Mouse (Mus musculus) layer of hippocampus, adult 9-10 months (tissue): ENCODE results near the gene Gm4969.
"Not testable (repeated sequence)": the region's sequence is repeated elsewhere in the genome, so short reads cannot be mapped to it uniquely, and the experiment has no call there.

Experiments used
- DNase-seq: peaks from one replicate; pipeline ENCODE4 v3.0.0; 2022; ENCODE audit warnings: low spot score

Gene Gm4969

DNA sequence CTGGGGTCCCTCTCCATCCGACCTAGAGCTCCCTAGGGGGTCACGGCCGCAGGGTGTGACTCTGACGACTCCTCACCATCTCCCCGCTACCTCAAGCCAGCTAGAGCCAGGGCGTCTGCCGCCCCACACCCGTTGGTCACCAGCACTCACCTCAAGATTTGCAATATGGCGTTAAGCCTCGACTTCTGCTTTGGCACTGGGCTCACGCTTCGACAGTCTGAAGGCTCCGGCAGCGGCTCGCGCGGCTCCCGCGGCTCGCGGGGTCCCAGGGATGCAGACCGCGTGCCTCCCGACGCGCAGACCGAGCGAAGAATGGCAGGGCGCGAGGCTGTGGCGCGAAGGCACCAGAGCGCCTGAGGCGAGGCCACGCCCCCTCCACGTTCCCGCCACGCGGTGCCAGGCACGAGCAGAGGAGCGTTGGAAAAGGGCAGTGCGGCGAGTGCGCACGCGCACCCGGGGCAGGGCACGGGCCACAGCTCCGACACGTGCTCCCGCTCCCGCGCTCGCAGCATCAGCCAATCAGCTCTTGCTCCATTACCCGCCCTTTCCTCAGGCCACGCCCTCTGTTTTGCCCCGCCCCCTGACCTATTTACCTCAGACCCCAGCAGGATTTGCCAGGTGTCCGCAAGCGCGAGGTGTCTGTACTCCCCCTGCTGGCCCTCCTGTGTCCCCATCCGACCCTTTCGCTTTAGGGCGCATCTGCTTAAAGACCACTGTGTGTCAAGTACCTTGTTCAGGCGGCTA is at the start of gene Gm4969:
Gm4969 (minus strand) TSS at position 341 of the 744 bp plus-strand sequence.
- no peak for DNase-seq

GRCm38 (mm10) chr7:19166990-19167389 is 48.8 kb upstream of the Gm4969 start:
- no peak for DNase-seq

GRCm38 (mm10) chr7:19165656-19166423 is 47.7 kb upstream of the Gm4969 start, which contains the start of gene Gipr:
TSS of gene Gipr (minus strand) at chr7:19166127.
- no peak for DNase-seq

DNA sequence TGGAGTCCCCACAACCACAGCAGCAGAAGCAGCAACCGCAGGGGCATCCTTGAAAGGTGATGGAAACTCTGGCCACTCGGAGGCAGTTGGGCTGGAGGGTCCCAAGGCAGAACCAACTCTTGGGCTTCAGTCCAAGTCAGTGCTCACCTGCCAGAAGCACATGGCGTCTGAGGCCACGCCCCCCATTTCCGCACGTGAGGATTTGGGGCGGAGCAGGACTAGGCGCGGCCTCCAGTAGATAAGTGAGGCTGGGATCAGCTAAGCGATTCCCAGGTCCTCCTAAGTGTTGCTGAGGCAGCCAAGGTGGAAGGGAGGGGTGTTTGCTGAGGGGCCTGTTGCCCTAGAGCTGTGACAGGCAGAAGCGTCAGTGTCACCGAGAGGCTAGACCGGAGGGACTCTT is 46.8 kb upstream of the Gm4969 start:
- no peak for DNase-seq

DNA sequence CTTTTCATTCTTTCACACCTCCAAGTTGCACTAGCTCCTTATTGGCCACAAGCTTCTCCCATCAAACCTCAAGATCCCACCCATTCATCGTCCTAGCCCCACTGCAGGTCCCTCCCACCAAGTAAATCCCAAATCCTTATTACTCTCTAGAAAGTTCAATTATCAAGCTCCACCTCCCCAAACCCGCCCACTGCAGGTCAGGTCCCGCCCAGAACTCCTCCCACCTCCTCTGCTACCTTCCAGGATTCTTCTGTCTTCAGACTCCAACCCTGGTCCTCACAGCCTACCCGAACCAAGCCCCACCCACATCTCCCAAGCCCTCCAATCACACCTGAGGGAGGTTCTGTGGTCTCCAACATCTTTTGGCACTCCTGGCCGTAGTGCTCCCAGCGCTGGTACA is 46.0 kb upstream of the Gm4969 start:
- no peak for DNase-seq

- no peak for DNase-seq
Measured at GRCm38 (mm10) chr7:19163752-19164151, 45.6 kb upstream of the Gm4969 start.

DNA sequence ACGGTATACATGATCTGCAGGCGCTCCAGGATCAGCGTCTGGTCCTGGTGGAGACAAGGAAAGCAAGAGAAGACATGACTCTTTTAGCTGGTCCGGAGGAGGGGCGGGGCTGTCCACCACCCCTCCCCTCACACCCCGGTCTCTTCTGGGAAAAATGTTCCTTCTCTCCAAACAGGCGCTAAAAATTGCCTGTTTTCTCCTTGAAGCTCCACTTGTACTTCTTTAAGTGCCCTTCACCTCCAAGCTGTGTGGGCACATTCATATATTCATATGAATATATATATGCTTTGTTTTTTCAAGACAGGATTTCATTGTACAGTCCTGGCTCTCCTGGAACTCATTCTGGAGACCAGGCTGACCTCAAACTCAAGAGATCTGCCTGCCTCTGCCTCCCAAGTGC is 44.8 kb upstream of the Gm4969 start:
- DNase-seq, result no peak

DNA sequence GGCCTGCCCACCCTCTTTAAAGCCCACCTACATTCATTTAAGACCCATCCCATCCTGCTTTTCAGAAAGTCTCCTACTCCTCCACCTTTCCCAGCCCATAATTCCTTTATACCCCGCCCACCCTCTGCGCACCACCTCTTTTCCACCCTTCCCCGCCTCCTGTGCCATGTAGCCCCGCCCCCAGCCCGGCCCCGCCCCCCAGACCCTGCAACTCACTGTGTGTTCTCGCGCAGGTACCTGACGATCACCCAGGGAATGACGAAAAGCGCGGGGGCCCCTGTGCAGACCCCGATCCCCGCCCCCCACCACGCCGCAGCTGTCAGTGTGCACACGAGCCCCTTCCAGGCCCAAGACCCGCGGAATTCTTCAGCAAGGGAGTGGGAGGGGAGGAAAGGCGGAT is 41.9 kb upstream of the Gm4969 start:
- no peak for DNase-seq

DNA sequence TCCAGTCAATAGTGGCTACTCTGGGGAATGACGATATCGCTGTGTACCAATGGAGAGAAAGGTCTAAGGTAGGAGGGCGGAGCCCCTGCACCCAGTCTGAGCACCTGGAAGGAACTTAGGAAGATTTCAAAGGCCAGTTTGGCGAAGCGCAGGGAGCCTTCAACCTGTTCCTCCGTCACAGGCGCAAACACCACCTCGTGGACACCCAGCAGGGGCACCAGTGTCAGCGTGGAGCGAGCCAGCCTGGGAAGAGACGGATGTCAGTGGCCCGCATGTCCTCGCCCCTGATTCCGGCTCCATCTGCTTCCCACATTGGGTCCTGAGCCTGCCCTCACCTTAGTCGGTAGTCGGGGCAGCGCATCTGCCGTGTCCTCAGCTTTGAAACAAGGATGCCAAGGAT is 41.2 kb upstream of the Gm4969 start:
- DNase-seq, result no peak

DNA sequence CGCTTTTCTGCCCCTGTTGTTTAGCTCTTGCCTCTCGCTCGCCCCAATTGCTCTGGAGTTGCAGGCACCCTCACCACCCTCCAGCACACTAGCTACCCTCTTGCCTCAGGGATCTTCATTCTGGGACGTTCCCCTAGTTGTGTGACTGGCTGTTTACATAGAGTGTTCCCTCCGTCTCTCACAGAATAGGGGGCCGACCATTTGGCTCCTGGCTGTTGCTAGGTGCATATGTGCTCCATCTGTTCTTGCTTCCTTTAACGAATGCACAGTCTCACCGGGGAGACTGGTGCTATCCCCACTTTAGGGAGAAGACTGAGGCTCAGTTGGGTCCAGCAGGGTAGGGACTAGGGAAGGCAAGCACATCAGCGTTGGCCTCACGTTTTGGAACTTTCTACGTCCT is 40.4 kb upstream of the Gm4969 start:
- DNase-seq, result no peak

- peak; percentile 84 for DNase-seq
Measured at GRCm38 (mm10) chr7:19157160-19157800, 39.1 kb upstream of the Gm4969 start.

DNA sequence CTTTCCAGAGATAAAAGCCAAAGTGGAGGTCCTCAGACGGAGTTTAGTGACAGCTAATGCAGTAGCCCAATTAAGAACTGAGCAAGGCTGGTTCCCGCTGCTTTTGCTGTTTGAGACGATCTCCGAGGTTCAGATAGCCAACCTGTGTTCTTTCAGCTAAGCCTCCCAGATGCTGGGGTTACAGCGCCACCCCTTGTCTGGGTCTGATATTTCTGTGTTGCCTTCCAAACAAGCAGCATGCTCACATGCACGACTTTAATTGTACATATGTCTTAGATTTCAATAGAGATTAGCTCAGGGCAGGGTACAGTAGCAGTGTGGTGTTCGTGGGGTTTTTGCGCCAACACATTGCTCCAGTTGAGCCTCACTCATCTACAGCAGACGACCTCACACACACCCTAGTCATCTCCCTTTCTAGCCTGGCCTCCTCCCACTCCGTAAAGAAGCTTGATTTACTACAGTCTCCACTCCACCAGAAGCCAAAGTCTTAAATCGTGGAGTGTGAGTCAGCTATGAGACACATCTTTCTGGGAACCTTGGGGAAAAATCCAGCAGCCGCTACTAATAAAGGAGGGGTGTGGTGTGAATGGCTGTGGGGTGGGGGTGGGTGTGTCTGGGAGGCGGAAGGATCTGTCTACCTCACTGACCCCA is 37.8 kb upstream of the Gm4969 start:
- no peak for DNase-seq

DNA sequence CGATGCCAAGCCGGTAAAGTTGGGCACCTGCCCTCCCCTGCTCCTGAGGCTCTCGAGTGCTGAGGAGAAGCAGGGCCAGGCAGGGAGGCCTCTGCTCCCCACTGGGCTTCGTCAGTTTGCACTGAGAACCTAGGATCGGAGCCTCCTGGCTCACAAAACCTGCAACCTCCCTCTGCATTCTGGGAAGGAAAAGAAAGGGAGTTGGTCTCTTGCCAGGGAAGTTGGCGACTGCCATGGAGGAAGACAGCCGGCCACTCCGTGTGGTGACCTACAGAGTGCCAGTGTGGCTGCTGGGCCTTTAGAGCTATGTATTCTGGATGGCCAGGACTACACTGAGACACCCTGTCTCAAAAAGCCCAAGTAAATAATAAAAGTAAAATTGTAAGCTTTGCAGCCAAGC is 36.6 kb upstream of the Gm4969 start:
- no peak for DNase-seq

DNA sequence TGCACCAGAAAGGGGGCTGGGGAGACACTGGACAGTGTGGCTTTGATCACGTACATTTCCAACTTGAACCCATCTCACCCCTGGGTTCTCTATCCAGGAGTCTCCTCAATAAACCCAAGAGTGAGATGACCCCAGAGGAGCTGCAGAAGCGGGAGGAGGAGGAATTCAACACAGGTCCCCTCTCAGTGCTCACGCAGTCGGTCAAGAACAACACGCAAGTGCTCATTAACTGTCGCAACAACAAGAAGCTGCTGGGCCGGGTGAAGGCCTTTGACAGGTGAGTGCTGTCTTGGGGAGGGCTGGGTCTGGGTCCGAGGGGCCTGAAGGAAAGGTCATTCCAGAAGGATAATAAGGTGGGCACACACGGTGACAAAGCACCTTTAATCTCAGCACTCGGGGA is 33.0 kb upstream of the Gm4969 start:
- DNase-seq, result not testable (repeated sequence)

DNA sequence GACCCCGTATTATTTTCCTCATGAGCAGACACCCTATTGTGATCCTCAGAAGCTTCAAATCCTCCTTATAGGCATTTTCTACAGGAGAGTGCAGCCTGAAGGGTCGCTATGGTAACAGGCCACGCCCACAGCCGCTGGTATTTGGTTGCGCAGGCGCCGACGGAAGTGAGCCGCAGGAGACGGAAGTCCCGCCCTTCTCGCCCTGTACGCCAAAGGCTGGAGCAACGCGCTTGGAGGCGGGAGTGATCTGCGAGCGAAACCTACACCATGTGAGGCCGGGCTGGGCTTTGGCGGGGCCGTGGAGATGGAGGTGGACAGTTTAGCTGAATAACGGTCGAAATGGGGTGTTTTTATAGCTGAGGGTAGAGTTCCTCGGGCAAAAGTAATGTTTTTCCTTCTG is 31.5 kb upstream of the Gm4969 start, which contains the start of gene Snrpd2:
Snrpd2 (plus strand) TSS at position 97 of the 400 bp plus-strand sequence.
- DNase-seq, result peak; percentile 90

GRCm38 (mm10) chr7:19148875-19149541 is 30.8 kb upstream of the Gm4969 start, which contains the start of gene Qpctl:
TSS of gene Qpctl (minus strand) at chr7:19149291.
- peak; percentile 95 for DNase-seq

DNA sequence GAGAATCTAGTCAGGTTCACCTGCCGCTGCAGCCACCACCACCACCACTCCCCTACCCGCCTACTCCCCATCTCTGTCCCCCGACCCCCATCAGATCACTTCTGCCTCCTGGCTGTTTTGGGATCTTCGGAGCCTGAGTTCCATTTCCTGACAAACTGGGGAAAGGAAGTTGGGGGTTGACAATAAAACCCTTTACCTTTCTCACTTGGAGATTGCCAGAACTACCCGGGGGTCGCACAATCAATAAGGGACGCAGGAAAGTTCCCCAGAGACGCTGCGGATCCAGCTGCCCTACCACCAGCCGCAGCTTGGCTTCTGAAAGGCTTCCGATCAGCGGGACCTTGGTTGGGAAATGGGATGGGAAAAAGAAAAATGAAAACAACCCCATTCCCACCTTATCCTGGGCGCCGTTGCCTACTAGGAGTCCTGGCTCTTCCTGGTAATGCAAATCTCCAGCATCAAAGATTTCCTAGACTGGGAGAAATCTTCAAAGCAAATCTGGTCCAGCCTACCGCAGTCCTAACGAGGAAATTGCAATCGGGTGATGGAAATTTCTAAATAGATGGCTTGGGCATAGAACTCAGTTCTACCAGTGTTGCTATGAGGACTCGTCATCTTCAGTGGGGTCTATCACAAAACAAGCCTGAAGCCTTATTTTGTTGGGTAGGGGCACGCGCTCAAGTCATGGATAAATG is 30.2 kb upstream of the Gm4969 start:
- DNase-seq, result no peak

DNA sequence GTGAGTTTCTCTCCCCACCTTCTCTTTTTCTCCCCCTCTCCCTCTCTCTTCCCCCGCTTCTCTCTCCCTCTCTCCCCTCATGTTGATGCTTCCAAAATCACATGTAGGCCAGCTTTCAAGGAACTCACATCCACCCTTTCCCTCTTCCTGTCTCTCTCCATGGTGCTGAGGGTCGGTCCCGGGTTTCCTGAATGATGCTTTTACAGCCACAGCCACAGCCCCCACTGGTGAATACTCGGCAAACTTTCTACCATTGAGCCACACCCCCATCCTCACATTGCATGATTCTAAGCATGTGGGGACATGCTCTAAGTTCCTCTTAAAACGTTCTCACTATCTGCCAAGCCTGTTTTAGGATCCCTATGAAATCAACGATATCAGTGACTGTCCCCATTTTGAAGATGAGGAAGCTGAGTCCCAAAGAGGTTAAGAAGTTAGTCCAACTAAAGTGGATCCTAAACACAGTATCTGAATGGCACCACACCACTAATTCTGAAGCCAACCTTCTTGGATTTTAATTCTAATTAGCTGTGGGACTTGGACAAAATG is 29.4 kb upstream of the Gm4969 start:
- no peak for DNase-seq

DNA sequence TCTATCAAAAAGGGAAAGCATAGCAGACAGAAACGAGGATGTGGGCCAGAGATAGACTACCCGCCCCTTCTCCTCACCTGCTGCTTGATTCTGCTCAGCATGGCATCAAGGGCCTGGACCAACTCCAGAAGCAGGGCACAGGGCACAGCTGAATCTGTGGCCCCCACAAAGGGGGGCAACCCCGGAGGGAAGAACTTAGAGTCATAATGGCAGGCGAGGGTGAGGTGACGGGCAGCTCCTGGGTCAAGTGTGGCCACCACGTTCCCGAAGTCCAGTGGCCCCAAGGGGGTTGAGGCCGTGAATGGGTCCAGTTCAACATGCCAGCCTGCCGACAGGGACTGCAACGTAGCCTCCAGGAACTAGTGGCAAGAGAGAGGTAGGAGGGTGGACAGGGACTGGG is 28.6 kb upstream of the Gm4969 start:
- no peak for DNase-seq

GRCm38 (mm10) chr7:19137380-19137779 is 19.2 kb upstream of the Gm4969 start:
- no peak for DNase-seq
